Mouse (Mus musculus): ENCODE results near the gene Zic2. TPM values are rescaled to one million over a fixed set of nuclear protein-coding genes. Genes with fewer than 3 reads are reported as not detected.

The Zic2 gene
- polyA plus RNA-seq, 1 experiment from 2014 or later = not detected

DNA sequence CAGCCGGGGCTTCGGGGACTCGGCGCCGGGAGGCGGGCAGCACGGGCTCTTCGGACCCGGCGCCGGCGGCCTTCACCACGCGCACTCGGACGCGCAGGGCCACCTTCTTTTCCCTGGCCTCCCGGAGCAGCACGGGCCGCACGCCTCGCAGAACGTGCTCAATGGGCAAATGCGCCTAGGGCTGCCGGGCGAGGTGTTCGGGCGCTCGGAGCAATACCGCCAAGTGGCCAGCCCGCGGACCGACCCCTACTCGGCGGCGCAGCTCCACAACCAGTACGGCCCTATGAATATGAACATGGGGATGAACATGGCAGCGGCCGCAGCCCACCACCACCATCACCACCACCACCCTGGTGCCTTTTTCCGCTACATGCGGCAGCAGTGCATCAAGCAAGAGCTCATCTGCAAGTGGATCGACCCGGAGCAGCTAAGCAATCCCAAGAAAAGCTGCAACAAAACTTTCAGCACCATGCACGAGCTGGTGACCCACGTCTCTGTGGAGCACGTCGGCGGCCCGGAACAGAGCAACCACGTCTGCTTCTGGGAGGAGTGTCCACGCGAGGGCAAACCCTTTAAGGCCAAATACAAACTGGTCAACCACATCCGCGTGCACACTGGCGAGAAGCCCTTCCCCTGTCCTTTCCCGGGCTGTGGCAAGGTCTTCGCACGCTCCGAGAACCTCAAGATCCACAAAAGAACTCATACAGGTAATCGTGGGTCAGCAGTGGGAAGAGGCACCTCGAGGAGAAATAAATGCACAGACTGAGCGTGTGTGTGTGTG lies 996 bp downstream of the Zic2 start:
- no peak for DNase-seq (ENCODE audit: low spot score)

DNA sequence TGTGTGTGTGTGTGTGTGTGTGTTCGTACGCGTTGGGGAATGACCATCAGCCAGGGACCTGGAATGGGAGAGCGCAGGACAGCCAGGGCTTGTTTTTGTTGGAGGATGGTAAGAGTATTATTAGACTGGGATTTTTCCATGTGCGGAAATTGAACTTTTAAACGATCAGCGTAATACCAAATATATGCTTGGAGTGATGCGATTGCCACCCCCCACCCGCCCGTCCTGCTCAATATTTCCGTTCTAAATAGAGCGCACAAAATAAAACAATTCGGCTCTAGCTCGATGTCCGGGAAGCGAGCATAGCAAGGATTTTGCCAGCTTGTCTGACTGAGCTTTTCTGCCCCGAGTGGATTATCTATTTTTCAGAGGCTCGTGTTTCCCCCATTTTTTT lies 1.6 kb downstream of the Zic2 start:
- DNase-seq (ENCODE audit: low spot score) = no peak

- DNase-seq (ENCODE audit: low spot score) = no peak
These were observed 2.0 kb downstream of the Zic2 start for GRCm38 (mm10) chr14:122477261-122477671.

DNA sequence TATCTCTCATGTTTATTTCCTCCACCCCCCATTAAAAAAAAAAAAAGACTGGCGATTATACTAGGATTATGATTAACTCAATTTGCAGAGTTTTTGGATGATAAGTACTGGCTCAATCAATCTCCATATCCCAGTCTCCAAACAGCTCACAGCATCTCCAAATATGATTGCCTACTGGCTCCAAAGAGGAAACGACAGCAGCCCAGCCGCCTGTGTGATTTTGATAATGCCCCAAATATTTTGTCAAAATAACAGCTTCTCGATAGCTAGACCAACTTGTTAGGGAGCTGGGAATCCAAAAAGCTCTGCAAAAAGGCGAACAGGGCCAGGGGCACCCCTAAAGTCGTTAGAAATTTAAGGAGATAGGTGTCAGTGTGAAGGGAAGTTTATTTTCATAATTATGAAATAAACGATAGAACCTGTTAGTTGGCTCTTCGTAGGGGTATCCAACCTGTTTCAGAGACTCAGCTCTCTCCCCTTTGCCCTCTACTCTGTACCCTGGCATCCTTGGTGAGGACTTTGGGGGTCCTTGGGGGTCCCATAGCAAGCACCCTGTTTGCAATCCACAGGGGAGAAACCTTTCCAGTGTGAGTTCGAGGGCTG lies 2.8 kb downstream of the Zic2 start:
- no peak for DNase-seq (ENCODE audit: low spot score)

DNA sequence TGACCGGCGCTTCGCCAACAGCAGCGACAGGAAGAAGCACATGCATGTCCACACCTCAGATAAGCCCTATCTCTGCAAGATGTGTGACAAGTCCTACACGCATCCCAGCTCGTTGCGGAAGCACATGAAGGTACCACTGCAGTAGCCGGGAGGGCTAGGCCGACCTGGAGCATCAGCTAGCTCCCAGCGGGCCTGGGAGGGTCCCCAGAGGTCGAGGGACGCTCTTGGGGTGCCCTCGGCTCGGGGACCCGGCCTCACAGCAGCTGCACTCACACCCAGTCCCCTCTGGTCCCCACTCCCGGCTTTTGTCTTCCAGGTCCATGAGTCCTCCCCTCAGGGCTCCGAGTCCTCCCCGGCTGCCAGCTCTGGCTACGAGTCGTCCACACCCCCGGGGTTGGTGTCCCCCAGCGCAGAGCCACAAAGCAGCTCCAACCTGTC lies 3.4 kb downstream of the Zic2 start:
- no peak for DNase-seq (ENCODE audit: low spot score)

GRCm38 (mm10) chr14:122479461-122480109 lies 4.3 kb downstream of the Zic2 start:
- no peak for DNase-seq (ENCODE audit: low spot score)

DNA sequence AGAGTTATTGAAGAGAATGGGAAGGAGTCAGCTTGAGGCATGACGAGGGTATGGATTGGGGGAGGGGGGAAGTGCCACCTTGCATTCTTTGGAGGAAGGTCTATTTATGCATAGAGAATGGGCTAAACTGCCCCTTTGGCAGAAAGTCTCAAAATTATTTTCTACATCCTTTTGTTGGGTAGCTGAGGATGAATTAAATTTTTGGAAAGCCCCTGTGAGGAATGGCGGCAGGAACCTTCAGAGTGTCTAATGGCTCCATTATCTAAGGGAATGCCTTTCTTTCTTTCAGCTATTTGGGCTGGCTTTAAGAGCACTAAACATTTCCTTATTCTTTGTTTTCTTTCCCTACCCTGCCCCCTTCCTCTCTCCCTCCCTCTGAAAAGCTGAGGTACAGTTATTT lies 5.1 kb downstream of the Zic2 start:
- no peak for DNase-seq (ENCODE audit: low spot score)

GRCm38 (mm10) chr14:122481181-122481580 lies 5.9 kb downstream of the Zic2 start:
- DNase-seq (ENCODE audit: low spot score) = no peak

DNA sequence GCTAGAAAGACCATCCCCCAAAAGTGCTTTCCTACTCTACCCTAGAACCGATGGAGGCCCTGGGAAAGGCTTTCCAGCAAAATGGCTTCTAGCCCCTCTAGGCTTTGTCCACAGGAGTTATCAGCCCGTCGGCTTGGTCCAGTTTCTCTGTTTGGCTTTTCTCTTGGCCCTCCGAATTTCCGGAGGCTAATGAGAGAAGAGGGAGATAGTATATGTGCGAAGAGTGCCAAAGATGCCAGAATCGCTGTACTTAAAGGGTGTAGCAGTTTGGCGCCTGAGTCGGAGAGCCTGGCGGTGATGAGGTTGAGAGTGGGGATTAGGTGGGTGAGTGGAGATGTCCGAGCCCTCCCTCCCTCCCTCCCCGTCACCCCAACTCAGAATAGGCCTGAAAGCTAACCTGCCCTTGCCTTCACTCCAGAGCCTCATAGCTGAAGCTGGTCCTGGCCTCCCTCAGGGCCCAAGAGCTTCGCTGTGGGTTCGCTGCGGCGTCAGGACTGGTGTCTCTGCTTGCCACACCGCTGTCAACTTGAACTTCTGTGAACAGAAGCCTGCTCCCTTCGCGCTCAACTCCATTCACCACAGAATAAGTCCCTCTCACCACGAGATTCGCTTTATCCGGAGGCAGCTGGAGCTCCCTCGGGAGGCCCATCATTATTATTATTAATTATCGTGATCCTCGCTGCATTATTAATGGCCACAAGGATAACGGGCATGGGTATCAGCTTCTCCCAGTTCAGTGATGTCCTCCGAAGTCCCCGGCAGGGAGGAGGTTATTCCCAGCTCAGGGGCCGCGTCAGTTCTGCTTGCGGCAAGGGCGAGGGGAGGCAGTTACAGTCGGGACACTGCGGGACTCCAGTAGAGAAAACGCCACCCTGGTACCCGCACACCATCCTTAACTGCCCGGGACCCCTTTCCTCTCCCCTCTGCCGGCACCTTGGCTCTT lies 7.1 kb downstream of the Zic2 start:
- DNase-seq (ENCODE audit: low spot score) = no peak

DNA sequence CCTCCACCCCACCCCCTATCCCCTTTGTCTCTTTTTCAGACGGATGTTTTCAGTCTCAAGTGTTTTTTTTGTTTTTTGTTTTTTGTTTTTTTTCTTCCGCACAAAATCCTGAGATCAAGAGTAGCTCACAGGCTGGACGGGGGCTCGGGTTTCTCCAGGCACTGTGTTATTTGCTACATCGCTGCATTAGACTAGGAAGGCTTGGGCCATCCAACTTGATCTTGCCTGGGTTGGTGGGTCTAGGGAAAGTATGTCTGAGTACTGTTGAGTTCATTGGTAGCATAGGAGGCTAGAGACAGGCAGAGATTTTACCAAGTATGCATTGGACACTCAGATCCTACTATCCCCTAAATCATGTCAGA lies 7.8 kb downstream of the Zic2 start:
- no peak for DNase-seq (ENCODE audit: low spot score)

DNA sequence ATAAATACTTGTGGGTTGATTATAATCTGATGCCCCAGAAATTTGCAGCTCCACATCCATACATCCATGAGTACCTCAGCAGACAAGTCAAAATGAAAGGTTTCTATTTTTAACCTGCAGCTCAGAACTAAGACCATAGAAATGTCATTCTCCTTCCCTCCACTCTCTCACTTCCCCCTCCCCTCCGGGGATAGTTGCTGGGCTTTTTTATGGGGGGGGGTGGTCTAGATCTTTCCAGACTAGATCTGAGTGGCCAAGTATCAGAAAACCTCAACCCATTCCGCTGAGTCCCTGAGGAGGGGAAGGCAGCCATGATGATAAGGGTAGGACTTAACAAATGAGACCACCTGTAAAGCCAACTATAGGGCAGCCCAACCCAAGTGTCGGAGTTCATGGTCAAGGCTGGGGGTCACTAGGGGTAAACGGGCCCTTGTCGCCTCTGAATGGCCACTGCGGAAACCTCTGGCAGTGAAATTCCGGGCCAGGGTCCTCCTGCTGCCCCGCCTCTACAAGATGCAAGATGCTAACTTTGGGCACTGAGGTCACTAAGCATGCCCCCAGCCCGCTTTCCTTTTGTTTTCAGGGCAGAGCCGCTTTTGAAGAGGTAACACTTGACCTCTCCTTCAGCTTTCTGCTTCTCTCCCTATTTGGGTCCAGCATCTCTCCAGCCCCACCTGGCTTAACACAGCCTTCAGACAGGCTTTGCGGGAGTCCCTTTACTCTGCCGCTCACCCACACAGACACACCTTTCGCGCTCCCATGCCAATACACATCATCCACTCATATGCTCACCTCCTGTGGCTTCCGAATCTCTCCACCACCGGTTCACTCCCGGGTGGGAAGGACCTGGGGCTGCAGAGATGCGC lies 8.6 kb downstream of the Zic2 start:
- DNase-seq (ENCODE audit: low spot score) = no peak

DNA sequence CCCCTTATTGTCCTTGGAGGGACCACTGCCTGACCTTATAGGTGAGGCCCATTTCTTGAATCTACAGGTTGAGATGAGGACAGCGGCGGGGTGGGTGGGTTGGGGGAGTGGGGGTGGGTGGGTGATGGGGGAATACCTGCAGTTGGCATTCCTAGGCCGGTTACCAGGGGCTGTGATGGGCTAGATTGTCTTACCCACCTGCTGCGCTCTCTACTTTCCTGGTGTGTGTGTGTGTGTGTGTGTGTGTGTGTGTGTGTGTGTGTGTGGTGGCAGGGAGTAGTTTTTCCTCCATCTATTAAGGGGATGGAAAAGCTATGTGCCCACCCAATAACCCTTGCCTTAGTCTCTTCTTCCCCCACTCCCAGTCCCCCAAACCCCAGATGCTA lies 9.2 kb downstream of the Zic2 start:
- no peak for DNase-seq (ENCODE audit: low spot score)

DNA sequence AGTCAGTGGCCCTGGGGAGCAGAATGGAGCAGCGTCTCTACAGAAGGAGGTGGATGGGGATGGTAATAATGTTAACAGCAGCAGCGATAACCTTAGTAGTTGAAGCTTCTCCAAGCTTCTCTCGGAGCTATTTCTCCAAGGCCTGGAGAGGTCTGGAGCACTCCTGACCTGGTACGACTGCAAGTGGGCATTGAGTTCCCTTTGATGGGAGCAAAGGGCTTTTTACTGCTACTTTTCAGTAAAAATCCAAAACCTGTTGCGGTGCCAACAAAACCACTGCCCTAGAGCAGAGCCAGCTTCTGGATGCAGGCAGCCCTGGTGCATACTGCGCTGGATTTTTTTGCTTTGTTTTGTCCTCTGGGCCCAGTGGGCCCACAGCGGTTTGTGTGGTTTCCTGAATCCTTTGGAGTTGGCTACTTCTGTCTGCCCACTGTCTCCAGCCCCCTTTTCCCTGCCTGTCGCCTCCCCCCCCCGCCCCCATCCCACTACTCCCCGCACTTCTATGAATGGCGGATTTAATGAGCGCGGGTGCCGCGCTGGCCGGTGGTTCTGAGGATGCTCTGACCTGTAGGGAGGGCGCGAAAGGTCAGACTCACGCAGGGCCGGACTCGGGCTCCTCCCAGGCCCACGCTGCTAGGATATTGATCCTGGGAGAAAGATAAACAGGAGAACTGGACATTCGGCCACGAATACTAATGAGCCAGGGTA lies 9.8 kb downstream of the Zic2 start:
- DNase-seq (ENCODE audit: low spot score) = no peak

- DNase-seq (ENCODE audit: low spot score) = no peak
These were observed 10.5 kb downstream of the Zic2 start for GRCm38 (mm10) chr14:122485635-122486181.

- no peak for DNase-seq (ENCODE audit: low spot score)
These were observed 11.4 kb downstream of the Zic2 start for GRCm38 (mm10) chr14:122486611-122487010.

- DNase-seq (ENCODE audit: low spot score) = peak; percentile 5
These were observed 12.1 kb downstream of the Zic2 start for GRCm38 (mm10) chr14:122487366-122487765.

- peak; percentile 41 for DNase-seq (ENCODE audit: low spot score)
These were observed 13.8 kb downstream of the Zic2 start for GRCm38 (mm10) chr14:122489041-122489440.

DNA sequence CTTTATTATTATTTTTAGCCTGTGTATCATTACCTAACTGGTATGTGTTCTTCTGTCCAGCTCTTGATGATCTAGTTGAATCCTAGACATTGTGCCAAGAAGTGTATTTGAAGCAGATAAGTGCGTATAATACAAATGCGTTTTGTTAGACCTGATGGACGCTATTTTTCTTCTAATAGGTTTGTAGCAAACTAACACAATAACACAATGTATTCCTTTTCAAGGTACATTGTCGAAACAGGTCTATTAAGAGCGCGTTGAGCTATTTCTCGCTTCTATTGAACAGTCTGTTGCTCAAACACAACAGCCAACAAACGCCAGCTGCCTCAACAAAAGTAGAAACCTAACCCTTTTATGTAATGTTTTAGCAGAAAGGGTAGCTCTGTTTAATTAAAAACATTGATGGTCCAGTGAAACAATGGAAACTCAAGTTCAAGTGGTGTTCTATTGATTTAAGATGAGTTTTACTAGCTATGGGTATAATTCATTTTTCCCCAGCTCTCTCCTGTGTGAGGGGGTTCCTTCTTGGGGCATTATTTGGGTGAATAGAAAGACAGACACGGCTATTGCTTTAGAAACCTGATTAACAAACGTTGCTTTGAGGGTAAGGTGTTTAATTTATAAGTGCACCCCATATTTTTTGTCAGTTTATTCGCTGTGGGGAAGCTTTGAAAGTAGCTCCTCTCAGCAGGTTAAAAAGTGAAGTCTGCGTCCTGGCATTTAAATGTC lies 14.6 kb downstream of the Zic2 start:
- DNase-seq (ENCODE audit: low spot score) = no peak
